Comparison of ENCODE assay signal across 8 mouse cellular contexts in the genomic region with DNA sequence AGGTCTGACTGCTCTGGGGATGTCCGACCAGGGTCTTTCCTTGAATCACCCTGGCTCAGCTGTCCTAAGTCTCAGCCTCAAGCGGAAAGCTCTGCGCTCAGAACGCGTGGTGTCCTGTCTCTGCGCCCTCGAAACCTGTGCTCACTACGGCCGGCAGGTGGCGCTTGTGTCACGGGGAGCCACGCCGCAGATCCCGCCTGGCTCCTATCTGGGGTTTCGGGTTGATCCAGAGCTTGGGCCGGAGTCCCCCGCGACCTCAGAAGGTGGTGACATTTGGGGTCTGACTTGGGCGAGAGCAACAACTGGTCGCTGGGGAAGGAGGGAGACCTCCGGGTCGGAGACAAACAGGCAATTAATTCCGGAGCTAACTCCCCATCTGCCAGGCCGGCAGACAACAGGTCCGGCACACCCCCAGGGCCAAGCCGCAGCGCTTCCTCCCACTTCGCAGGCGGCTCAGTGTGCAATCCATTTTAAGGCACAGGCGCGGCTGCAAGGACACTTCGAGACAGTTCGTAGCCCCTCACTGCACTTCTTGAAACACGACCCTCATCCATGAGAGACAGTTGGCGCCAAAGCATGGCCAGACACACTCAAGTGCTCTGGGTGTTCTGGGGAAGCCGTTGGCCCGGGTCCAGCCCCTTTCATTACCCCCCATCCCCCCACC. TPM values are rescaled to one million over a fixed set of nuclear protein-coding genes. Genes with fewer than 3 reads are reported as not detected.
A peak's percentile ranks its signal among the peaks of the same experiment; 100 is the strongest.
DNase-seq lines count a peak whose midpoint lies in the region; ATAC-seq and TF ChIP-seq lines count a peak whose summit lies in the region.

No protein-coding gene starts in this region.

- peak overlapping the region; percentile 25; the same call in 1 of the 2 replicates for H3K4me3 ChIP-seq in G1E (ENCODE audit: low read depth, low read length)
- H3K4me3 ChIP-seq in forebrain, embryonic 16.5 days (replicated peaks; ENCODE audit: low read length) = peak overlapping the region; percentile 74
- H3K4me3 ChIP-seq in liver, postnatal 0 days (ENCODE audit: low read depth, low read length) = peak overlapping the region; percentile 37
- H3K4me3 ChIP-seq in neural tube, embryonic 15.5 days (replicated peaks) = peak overlapping the region; percentile 52

- H3K36me3 ChIP-seq in G1E (replicated peaks) = no peaks in the 10 kb centered on the region
- no peaks in the 10 kb centered on the region for H3K36me3 ChIP-seq in forebrain, embryonic 16.5 days (ENCODE audit: control insufficient read depth, insufficient read depth)
- H3K36me3 ChIP-seq in liver, postnatal 0 days (replicated peaks; ENCODE audit: insufficient read depth, low read length) = no peaks in the 10 kb centered on the region
- H3K36me3 ChIP-seq in neural tube, embryonic 15.5 days = no peaks in the 10 kb centered on the region

- peak overlapping the region; percentile 85 for H3K27ac ChIP-seq in forebrain, embryonic 16.5 days (ENCODE audit: low read length)
- H3K27ac ChIP-seq in liver, postnatal 0 days (ENCODE audit: low read depth) = no peak overlapping the region
- peak overlapping the region; percentile 76 for H3K27ac ChIP-seq in neural tube, embryonic 15.5 days (replicated peaks)

- no peak for TF ChIP-seq EP300 in liver, postnatal 0 days (IDR thresholded peaks at IDR 0.05; ENCODE audit: low read depth)

- H3K9ac ChIP-seq in forebrain, embryonic 16.5 days (replicated peaks; ENCODE audit: low read depth, low read length) = peak overlapping the region; percentile 78
- no peak overlapping the region for H3K9ac ChIP-seq in liver, postnatal 0 days (replicated peaks)
- H3K9ac ChIP-seq in neural tube, embryonic 15.5 days (replicated peaks) = peak overlapping the region; percentile 55

- peaks cover 59% of the 10 kb centered on the region for H3K9me3 ChIP-seq in G1E (replicated peaks)
- H3K9me3 ChIP-seq in forebrain, embryonic 16.5 days (ENCODE audit: control insufficient read depth, low read length) = no peaks in the 10 kb centered on the region
- no peaks in the 10 kb centered on the region for H3K9me3 ChIP-seq in liver, postnatal 0 days (ENCODE audit: low read length)
- no peaks in the 10 kb centered on the region for H3K9me3 ChIP-seq in neural tube, embryonic 15.5 days (replicated peaks)

- WGBS in forebrain, embryonic 16.5 days = under 1% methylated on average over 37 of the region's 37 CpGs
- WGBS in liver, postnatal 0 days (ENCODE audit: insufficient replicate concordance) = under 1% methylated on average over 37 of the region's 37 CpGs
- WGBS in neural tube, embryonic 15.5 days = 2% methylated on average over 37 of the region's 37 CpGs

- ATAC-seq in G1E (ENCODE audit: extremely low read depth, insufficient number of reproducible peaks, low FRiP score, poor library complexity, severe bottlenecking) = no peak
- peak; percentile 68 for ATAC-seq in forebrain, embryonic 16.5 days
- ATAC-seq in liver, postnatal 0 days = peak; percentile 56
- peak; percentile 68 for ATAC-seq in neural tube, embryonic 15.5 days (ENCODE audit: low FRiP score)

- intact Hi-C loops in heart, postnatal 36 days (cut with DNase I) = loop anchor here (1.0 to 5.0 kb wide), 7 partner anchors 55 to 398 kb away; no protein-coding TSS in a partner anchor

- peak overlapping the region; percentile 90 for H3K4me2 ChIP-seq in forebrain, embryonic 16.5 days (ENCODE audit: low read length)
- peak overlapping the region; percentile 70 for H3K4me2 ChIP-seq in liver, postnatal 0 days (ENCODE audit: low read depth, low read length)
- H3K4me2 ChIP-seq in neural tube, embryonic 15.5 days = peak overlapping the region; percentile 91

- TF ChIP-seq CTCF in G1E (IDR thresholded peaks at IDR 0.05; ENCODE audit: low read depth, low read length) = no peak
- peak; percentile 96 for TF ChIP-seq CTCF in liver, postnatal 0 days (IDR thresholded peaks at IDR 0.05; ENCODE audit: low read depth)

- no peaks in the 10 kb centered on the region; the same call in 1 of the 2 replicates for H3K4me1 ChIP-seq in G1E (ENCODE audit: insufficient read depth, low read depth, low read length)
- peaks cover 67% of the 10 kb centered on the region for H3K4me1 ChIP-seq in forebrain, embryonic 16.5 days (replicated peaks; ENCODE audit: control insufficient read depth, insufficient read depth, low read length)
- H3K4me1 ChIP-seq in liver, postnatal 0 days (ENCODE audit: insufficient read depth) = peaks cover 13% of the 10 kb centered on the region
- H3K4me1 ChIP-seq in neural tube, embryonic 15.5 days = peaks cover 71% of the 10 kb centered on the region

- DNase-seq in G1E (ENCODE audit: low spot score) = no peak
- peak; percentile 69 for DNase-seq in cerebellum, adult 11 months
- peak; percentile 92 to 93 for DNase-seq in heart, postnatal 36 days
- DNase-seq in layer of hippocampus, adult 18-20 months (ENCODE audit: low spot score in 2 of 2) = peak; percentile 72 to 85
- peak; percentile 84 for DNase-seq in liver, postnatal 0 days
- DNase-seq in testis, postnatal 14 days (ENCODE audit: low spot score) = peak; percentile 80

- peaks cover 4% of the 10 kb centered on the region; the same call in 1 of the 2 replicates for H3K27me3 ChIP-seq in G1E (ENCODE audit: insufficient read depth, low read length)
- peaks cover 8% of the 10 kb centered on the region; the same call in 1 of the 2 replicates for H3K27me3 ChIP-seq in forebrain, embryonic 16.5 days (replicated peaks; ENCODE audit: control insufficient read depth, insufficient read depth, low read length)
- peaks cover 75% of the 10 kb centered on the region for H3K27me3 ChIP-seq in liver, postnatal 0 days (ENCODE audit: insufficient read depth, low read length)
- peaks cover 64% of the 10 kb centered on the region for H3K27me3 ChIP-seq in neural tube, embryonic 15.5 days (replicated peaks)

RNA-seq across cellular contexts. Expression of a gene that starts 0.7 kb away (rescaled TPM):
- not detected in 2 replicates for total RNA-seq in G1E (2014; fragmentation: Nextera tagmentation)
- total RNA-seq in G1E (2017) = 0.06 TPM in 1 of 2 replicates, not detected in the other
- not detected in 2 replicates for polyA plus RNA-seq in G1E (2012)
- 17.3 and 21.2 TPM in 2 replicates for polyA plus RNA-seq in forebrain, embryonic 16.5 days (2015; fragmentation: Nextera tagmentation; extraction: Ambion mirVana)
- total RNA-seq in heart, postnatal 36 days (2021) = 10 to 100 TPM; 13.8 to 15.5 TPM
- total RNA-seq in layer of hippocampus, adult 18-20 months (2021) = 1 to 10 TPM; 3.9 to 4.5 TPM
- 0.14 and 0.17 TPM in 2 replicates for polyA plus RNA-seq in liver, postnatal 0 days (2015; fragmentation: Nextera tagmentation; extraction: Ambion mirVana)
- 4.0 and 4.2 TPM in 2 replicates for polyA plus RNA-seq in neural tube, embryonic 15.5 days (2015; fragmentation: Nextera tagmentation; extraction: Ambion mirVana)

RNA-seq across cellular contexts. Expression of a gene that starts 38.9 kb away (rescaled TPM):
- total RNA-seq in G1E (2014; fragmentation: Nextera tagmentation) (not detected in 2 replicates), G1E (2017) (0.33 TPM in 1 of 2 replicates, not detected in the other)
- polyA plus RNA-seq in G1E (2012) = not detected in 2 replicates
- 0.37 and 0.75 TPM in 2 replicates for polyA plus RNA-seq in forebrain, embryonic 16.5 days (2015; fragmentation: Nextera tagmentation; extraction: Ambion mirVana)
- total RNA-seq in heart, postnatal 36 days (2021) = under 1 TPM; 0.57 to 0.69 TPM
- total RNA-seq in layer of hippocampus, adult 18-20 months (2021) = 1 to 10 TPM; 3.8 TPM
- polyA plus RNA-seq in liver, postnatal 0 days (2015; fragmentation: Nextera tagmentation; extraction: Ambion mirVana) = 12.6 and 14.8 TPM in 2 replicates
- polyA plus RNA-seq in neural tube, embryonic 15.5 days (2015; fragmentation: Nextera tagmentation; extraction: Ambion mirVana) = 0.84 and 3.3 TPM in 2 replicates
